Mouse (Mus musculus): ENCODE results near the gene Bmpr2. TPM values are rescaled to one million over a fixed set of nuclear protein-coding genes. Genes with fewer than 3 reads are reported as not detected.
"Not testable (repeated sequence)": the region's sequence is repeated elsewhere in the genome, so short reads cannot be mapped to it uniquely, and the experiment has no call there.

Bmpr2 gene
- polyA plus RNA-seq, 1 experiment = 1.2 TPM

GRCm38 (mm10) chr1:59739577-59740354 lies 23.4 kb upstream of the Bmpr2 start:
- TF ChIP-seq POLR2A (IDR thresholded peaks at IDR 0.05; ENCODE audit: low read depth, low read length) = no peak
- TF ChIP-seq CTCF (IDR thresholded peaks at IDR 0.05; ENCODE audit: extremely low read depth, insufficient read depth, insufficient read length, insufficient replicate concordance) = no peak
- no peak overlapping the region for H3K4me3 ChIP-seq (ENCODE audit: extremely low read depth, insufficient read depth, insufficient read length)
- no peak overlapping the region for H3K27ac ChIP-seq (ENCODE audit: insufficient read depth, low read length)
- 78% methylated on average over 17 of the region's 17 CpGs for WGBS
- H3K27me3 ChIP-seq (ENCODE audit: control insufficient read depth, insufficient read depth, low read length) = no peaks in the 10 kb centered on the region
- H3K4me1 ChIP-seq (ENCODE audit: control insufficient read depth, insufficient read depth, insufficient read length) = no peaks in the 10 kb centered on the region
- H3K36me3 ChIP-seq (ENCODE audit: control insufficient read depth, insufficient read depth, low read length) = no peaks in the 10 kb centered on the region
- no peak for DNase-seq (ENCODE audit: low read depth in 1 of 2, low spot score in 2 of 2)

DNA sequence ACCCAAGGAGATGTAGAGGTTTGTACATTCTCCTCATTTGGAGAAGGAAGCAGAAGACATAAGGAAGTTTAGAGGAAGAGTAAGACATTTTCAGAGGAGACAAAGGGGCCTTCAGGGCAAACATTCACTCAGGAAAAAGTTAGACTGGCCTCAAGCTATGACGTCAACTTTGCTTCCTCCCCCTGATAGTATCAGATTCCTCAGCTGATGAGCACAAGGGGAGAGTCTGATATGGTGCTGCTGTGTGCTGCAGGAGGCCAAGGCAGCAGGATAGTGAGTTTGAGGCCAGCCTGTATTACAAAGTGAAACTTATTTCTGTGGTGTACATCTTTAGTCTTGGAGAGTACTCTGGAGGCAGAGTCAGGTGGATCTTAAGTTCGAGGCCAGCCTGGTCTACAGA lies 14.2 kb upstream of the Bmpr2 start:
- H3K36me3 ChIP-seq (ENCODE audit: control insufficient read depth, insufficient read depth, low read length) = no peaks in the 10 kb centered on the region
- WGBS = 66% methylated on average over 2 of the region's 2 CpGs
- H3K4me3 ChIP-seq (ENCODE audit: extremely low read depth, insufficient read depth, insufficient read length) = no peak overlapping the region
- no peaks in the 10 kb centered on the region for H3K27me3 ChIP-seq (ENCODE audit: control insufficient read depth, insufficient read depth, low read length)
- H3K27ac ChIP-seq (ENCODE audit: insufficient read depth, low read length) = no peak overlapping the region
- DNase-seq (ENCODE audit: low read depth in 1 of 2, low spot score in 2 of 2) = no peak
- H3K4me1 ChIP-seq (ENCODE audit: control insufficient read depth, insufficient read depth, insufficient read length) = no peaks in the 10 kb centered on the region
- TF ChIP-seq POLR2A (IDR thresholded peaks at IDR 0.05; ENCODE audit: low read depth, low read length) = no peak
- TF ChIP-seq CTCF (IDR thresholded peaks at IDR 0.05; ENCODE audit: extremely low read depth, insufficient read depth, insufficient read length, insufficient replicate concordance) = no peak

DNA sequence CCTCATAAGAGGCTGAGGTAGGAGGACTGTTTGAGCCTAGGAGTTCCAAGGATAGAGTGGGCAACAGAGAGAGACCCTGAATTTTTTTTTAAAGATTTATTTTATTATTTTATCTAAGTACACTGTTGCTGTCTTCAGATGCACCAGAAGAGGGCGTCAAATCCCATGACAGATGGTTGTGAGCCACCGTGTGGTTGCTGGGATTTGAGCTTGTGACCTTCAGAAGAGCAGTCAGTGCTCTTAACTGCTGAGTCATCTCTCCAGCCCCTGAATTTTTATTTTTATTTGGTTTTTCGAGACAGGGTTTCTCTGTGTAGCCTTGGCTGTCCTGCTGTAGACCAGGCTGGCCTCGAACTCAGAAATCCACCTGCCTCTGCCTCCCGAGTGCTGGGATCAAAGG lies 13.5 kb upstream of the Bmpr2 start:
- not testable (repeated sequence) for DNase-seq (ENCODE audit: low read depth in 1 of 2, low spot score in 2 of 2); H3K27ac ChIP-seq (ENCODE audit: insufficient read depth, low read length); H3K27me3 ChIP-seq (ENCODE audit: control insufficient read depth, insufficient read depth, low read length); H3K36me3 ChIP-seq (ENCODE audit: control insufficient read depth, insufficient read depth, low read length); H3K4me3 ChIP-seq (ENCODE audit: extremely low read depth, insufficient read depth, insufficient read length); H3K4me1 ChIP-seq (ENCODE audit: control insufficient read depth, insufficient read depth, insufficient read length)
- WGBS = 86% methylated on average over 5 of the region's 5 CpGs

GRCm38 (mm10) chr1:59755298-59755697 lies 7.9 kb upstream of the Bmpr2 start:
- DNase-seq (ENCODE audit: low read depth in 1 of 2, low spot score in 2 of 2) = no peak
- Histone ChIP-seq H3K36me3 (ENCODE audit: control insufficient read depth, insufficient read depth, low read length) (no peaks in the 10 kb centered on the region), H3K27ac (ENCODE audit: insufficient read depth, low read length) (no peak overlapping the region), H3K4me3 (ENCODE audit: extremely low read depth, insufficient read depth, insufficient read length) (no peak overlapping the region), H3K4me1 (ENCODE audit: control insufficient read depth, insufficient read depth, insufficient read length) (no peaks in the 10 kb centered on the region), H3K27me3 (ENCODE audit: control insufficient read depth, insufficient read depth, low read length) (no peaks in the 10 kb centered on the region)
- 43% methylated on average over 1 of the region's 1 CpGs for WGBS
- TF ChIP-seq CTCF (IDR thresholded peaks at IDR 0.05; ENCODE audit: extremely low read depth, insufficient read depth, insufficient read length, insufficient replicate concordance) = no peak
- no peak for TF ChIP-seq POLR2A (IDR thresholded peaks at IDR 0.05; ENCODE audit: low read depth, low read length)

DNA sequence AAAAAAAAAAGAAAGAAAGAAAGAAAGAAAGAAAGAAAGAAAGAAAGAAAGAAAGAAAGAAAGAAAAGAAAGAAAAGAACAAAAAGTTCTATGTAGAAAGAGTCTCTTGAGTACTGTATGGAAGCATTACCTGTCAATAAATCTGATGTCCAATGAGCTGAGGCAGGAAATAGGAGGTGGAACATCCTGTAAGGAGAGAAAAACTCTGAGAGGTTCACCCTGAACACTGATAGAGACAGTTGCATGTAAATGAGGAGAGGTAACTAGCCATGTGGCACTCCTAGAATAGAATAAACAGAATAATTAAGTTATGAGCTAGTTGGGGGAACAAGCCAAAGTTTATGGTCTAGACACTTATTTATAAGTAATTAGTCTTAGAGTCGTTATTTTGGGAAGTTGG lies 4.9 kb upstream of the Bmpr2 start:
- Histone ChIP-seq H3K36me3 (ENCODE audit: control insufficient read depth, insufficient read depth, low read length) (no peaks in the 10 kb centered on the region), H3K4me1 (ENCODE audit: control insufficient read depth, insufficient read depth, insufficient read length) (no peaks in the 10 kb centered on the region; the same call in 1 of the 2 replicates), H3K27me3 (ENCODE audit: control insufficient read depth, insufficient read depth, low read length) (peaks cover 3% of the 10 kb centered on the region; the same call in 1 of the 2 replicates), H3K27ac (ENCODE audit: insufficient read depth, low read length) (no peak overlapping the region), H3K4me3 (ENCODE audit: extremely low read depth, insufficient read depth, insufficient read length) (no peak overlapping the region)
- WGBS = 91% methylated on average over 1 of the region's 1 CpGs
- TF ChIP-seq CTCF (IDR thresholded peaks at IDR 0.05; ENCODE audit: extremely low read depth, insufficient read depth, insufficient read length, insufficient replicate concordance) (no peak), POLR2A (IDR thresholded peaks at IDR 0.05; ENCODE audit: low read depth, low read length) (no peak)
- DNase-seq (ENCODE audit: low read depth in 1 of 2, low spot score in 2 of 2) = no peak

- DNase-seq (ENCODE audit: low read depth in 1 of 2, low spot score in 2 of 2) = peak; percentile 30 to 44
- no peak overlapping the region for H3K27ac ChIP-seq (ENCODE audit: insufficient read depth, low read length)
- H3K27me3 ChIP-seq (ENCODE audit: control insufficient read depth, insufficient read depth, low read length) = peaks cover 11% of the 10 kb centered on the region
- 21% methylated on average over 10 of the region's 10 CpGs for WGBS
- no peaks in the 10 kb centered on the region for H3K36me3 ChIP-seq (ENCODE audit: control insufficient read depth, insufficient read depth, low read length)
- peaks cover 3% of the 10 kb centered on the region; the same call in 1 of the 2 replicates for H3K4me1 ChIP-seq (ENCODE audit: control insufficient read depth, insufficient read depth, insufficient read length)
- TF ChIP-seq POLR2A (IDR thresholded peaks at IDR 0.05; ENCODE audit: low read depth, low read length) (no peak), CTCF (IDR thresholded peaks at IDR 0.05; ENCODE audit: extremely low read depth, insufficient read depth, insufficient read length, insufficient replicate concordance) (no peak)
- peak overlapping the region; percentile 83 for H3K4me3 ChIP-seq (ENCODE audit: extremely low read depth, insufficient read depth, insufficient read length)
These were observed 992 bp upstream of the Bmpr2 start for GRCm38 (mm10) chr1:59762208-59762607.

- peak overlapping the region; percentile 83 for H3K4me3 ChIP-seq (ENCODE audit: extremely low read depth, insufficient read depth, insufficient read length)
- peak overlapping the region; percentile 75 for H3K27ac ChIP-seq (ENCODE audit: insufficient read depth, low read length)
- H3K36me3 ChIP-seq (ENCODE audit: control insufficient read depth, insufficient read depth, low read length) = no peaks in the 10 kb centered on the region
- no peak for DNase-seq (ENCODE audit: low read depth in 1 of 2, low spot score in 2 of 2)
- peaks cover 11% of the 10 kb centered on the region for H3K27me3 ChIP-seq (ENCODE audit: control insufficient read depth, insufficient read depth, low read length)
- WGBS = under 1% methylated on average over 44 of the region's 44 CpGs
- peaks cover 3% of the 10 kb centered on the region; the same call in 1 of the 2 replicates for H3K4me1 ChIP-seq (ENCODE audit: control insufficient read depth, insufficient read depth, insufficient read length)
- TF ChIP-seq CTCF (IDR thresholded peaks at IDR 0.05; ENCODE audit: extremely low read depth, insufficient read depth, insufficient read length, insufficient replicate concordance) (no peak), POLR2A (IDR thresholded peaks at IDR 0.05; ENCODE audit: low read depth, low read length) (no peak)
These were observed 493 bp upstream of the Bmpr2 start for GRCm38 (mm10) chr1:59762651-59763163.

Data from spleen, adult 2 months (tissue).